Mouse (Mus musculus) kidney, postnatal 4 days (tissue): ENCODE measurements at regions not wholly inside any gene's neighbourhood (a gene's known extent, or its start where the extent isn't known, plus 50 kb on each side); places are given as distances from the start of the nearest gene placed in this dataset.

ENCODE experiments used
- DNase-seq, 2 experiments: peaks; one replicate each; pipeline ENCODE4 v3.0.0; 2021; ENCODE audit warnings: mixed read lengths in 2 of 2

- no peak for DNase-seq
Observed at GRCm38 (mm10) chr10:115025950-115026349, 158.9 kb downstream of the Tph2 start.

GRCm38 (mm10) chr10:115019443-115019842 lies 165.4 kb downstream of the Tph2 start:
- no peak for DNase-seq

GRCm38 (mm10) chr10:115013491-115014001 lies 171.3 kb downstream of the Tph2 start:
- DNase-seq = peak in 1 of 2 experiments; percentile 6

GRCm38 (mm10) chr10:115012922-115013321 lies 171.9 kb downstream of the Tph2 start:
- no peak for DNase-seq

- no peak for DNase-seq
Observed at GRCm38 (mm10) chr10:115012316-115012715, 172.5 kb downstream of the Tph2 start.

- DNase-seq = no peak
Observed at GRCm38 (mm10) chr10:115011911-115012310, 172.9 kb downstream of the Tph2 start.

- DNase-seq = no peak
Observed at GRCm38 (mm10) chr10:114996400-114996799, 188.4 kb downstream of the Tph2 start.

GRCm38 (mm10) chr10:114995211-114995908 lies 189.5 kb downstream of the Tph2 start:
- DNase-seq = no peak

GRCm38 (mm10) chr10:114988453-114989226 lies 186.5 kb upstream of the Trhde start:
- DNase-seq = no peak

- no peak for DNase-seq
Observed at GRCm38 (mm10) chr10:114972364-114972763, 170.3 kb upstream of the Trhde start.

- no peak for DNase-seq
Observed at GRCm38 (mm10) chr10:114963656-114964055, 161.5 kb upstream of the Trhde start.

GRCm38 (mm10) chr10:114957909-114958308 lies 155.8 kb upstream of the Trhde start:
- no peak for DNase-seq

- no peak for DNase-seq
Observed at GRCm38 (mm10) chr10:114956257-114956656, 154.2 kb upstream of the Trhde start.

GRCm38 (mm10) chr10:114955608-114956007 lies 153.5 kb upstream of the Trhde start:
- no peak for DNase-seq

GRCm38 (mm10) chr10:114953358-114953757 lies 151.3 kb upstream of the Trhde start:
- DNase-seq = no peak

GRCm38 (mm10) chr10:114949194-114949593 lies 147.1 kb upstream of the Trhde start:
- no peak for DNase-seq

GRCm38 (mm10) chr10:114924746-114925145 lies 122.6 kb upstream of the Trhde start:
- DNase-seq = no peak

GRCm38 (mm10) chr10:114913971-114914370 lies 111.9 kb upstream of the Trhde start:
- no peak for DNase-seq

- no peak for DNase-seq
Observed at GRCm38 (mm10) chr10:114891916-114892315, 89.8 kb upstream of the Trhde start.

- no peak for DNase-seq
Observed at GRCm38 (mm10) chr10:114890726-114891430, 88.8 kb upstream of the Trhde start.

GRCm38 (mm10) chr10:114871201-114871600 lies 69.1 kb upstream of the Trhde start:
- DNase-seq = peak; percentile 11 to 27

GRCm38 (mm10) chr10:114857166-114857565 lies 55.1 kb upstream of the Trhde start:
- DNase-seq = peak; percentile 35 to 52

- no peak for DNase-seq
Observed at GRCm38 (mm10) chr10:114852688-114853087, 50.6 kb upstream of the Trhde start.
